Mouse (Mus musculus): Measurements from ENCODE around the gene Ajm1.

Ajm1 gene

GRCm38 (mm10) chr2:25583120-25583481 is 1.5 kb upstream of the Ajm1 start:
- DNase-seq: no peak

GRCm38 (mm10) chr2:25582466-25583119 is 1.0 kb upstream of the Ajm1 start:
- peak; percentile 27 for DNase-seq

- no peak for DNase-seq
Observed at GRCm38 (mm10) chr2:25581901-25582301, 344 bp upstream of the Ajm1 start.

- no peak for DNase-seq
Observed at GRCm38 (mm10) chr2:25580621-25581101, 896 bp downstream of the Ajm1 start.

- DNase-seq: peak; percentile 75
Observed at GRCm38 (mm10) chr2:25579737-25580460, 1.7 kb downstream of the Ajm1 start.

- no peak for DNase-seq
Observed at GRCm38 (mm10) chr2:25578796-25579736, 2.5 kb downstream of the Ajm1 start.

GRCm38 (mm10) chr2:25577951-25578795 is 3.4 kb downstream of the Ajm1 start:
- DNase-seq: no peak

- no peak for DNase-seq
Observed at GRCm38 (mm10) chr2:25576965-25577891, 4.3 kb downstream of the Ajm1 start.

GRCm38 (mm10) chr2:25576028-25576850 is 5.3 kb downstream of the Ajm1 start:
- DNase-seq: no peak

GRCm38 (mm10) chr2:25575432-25576027 is 6.0 kb downstream of the Ajm1 start:
- peak; percentile 47 for DNase-seq

- peak; percentile 98 for DNase-seq
Observed at GRCm38 (mm10) chr2:25574579-25575431, 6.8 kb downstream of the Ajm1 start, which contains the start of the genes Mamdc4 and Phpt1. TSS of gene Mamdc4 (minus strand) at chr2:25574845. TSS of gene Phpt1 (minus strand) at chr2:25575224.

GRCm38 (mm10) chr2:25574136-25574535 is 7.4 kb downstream of the Ajm1 start:
- no peak for DNase-seq

- no peak for DNase-seq
Observed at GRCm38 (mm10) chr2:25573068-25573467, 8.5 kb downstream of the Ajm1 start.

- DNase-seq: no peak
Observed at GRCm38 (mm10) chr2:25571221-25571620, 10.3 kb downstream of the Ajm1 start.

- DNase-seq: no peak
Observed at GRCm38 (mm10) chr2:25569323-25569722, 12.2 kb downstream of the Ajm1 start.

- no peak for DNase-seq
Observed at GRCm38 (mm10) chr2:25568473-25569019, 13.0 kb downstream of the Ajm1 start.

- no peak for DNase-seq
Observed at GRCm38 (mm10) chr2:25566558-25566957, 15.0 kb downstream of the Ajm1 start.

GRCm38 (mm10) chr2:25565741-25566140 is 15.8 kb downstream of the Ajm1 start:
- no peak for DNase-seq

Data from lung, postnatal 36 days (tissue).